13 mouse cellular contexts compared by ENCODE assay signal in the genomic region with DNA sequence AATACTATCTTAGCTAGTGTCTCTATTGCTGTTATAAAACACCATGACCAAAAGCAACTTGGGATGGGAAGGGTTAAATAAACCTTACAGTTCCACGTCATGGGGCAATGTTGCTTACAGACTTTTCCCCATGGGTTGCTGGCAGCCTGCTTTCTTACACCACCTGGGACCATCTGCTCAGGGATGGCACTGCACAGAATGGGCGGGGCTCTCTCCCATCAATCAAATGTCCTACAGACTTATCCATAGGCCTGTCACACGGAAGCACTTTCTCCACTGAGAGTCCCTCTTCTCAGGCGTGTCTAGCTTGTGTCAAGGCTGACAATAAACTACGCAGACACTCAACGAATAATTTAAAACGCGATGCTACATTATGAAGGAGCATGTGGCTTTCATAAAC. TPM values are rescaled to one million over a fixed set of nuclear protein-coding genes. Genes with fewer than 3 reads are reported as not detected.
DNase-seq lines count a peak whose midpoint lies in the region; ATAC-seq lines count a peak whose summit lies in the region.
"Had no signal": no experiment of that assay in that cellular context is flagged by ENCODE, and none has a peak within 500 bp of the region (broad histone marks: within the 10 kb centered on the region; RNA-seq: fewer than 3 reads in every experiment).

No protein-coding gene starts in this region.

- H3K4me3 ChIP-seq in hindbrain, embryonic 11.5 days (ENCODE audit: low read depth, low read length) = no peak overlapping the region
- no peak overlapping the region for H3K4me3 ChIP-seq in hindbrain, embryonic 10.5 days
- H3K4me3 ChIP-seq in embryonic facial prominence, embryonic 14.5 days (ENCODE audit: low read depth, low read length) = no peak overlapping the region
- H3K4me3 ChIP-seq in midbrain, embryonic 16.5 days (ENCODE audit: low read depth, low read length) = no peak overlapping the region
- no peak overlapping the region for H3K4me3 ChIP-seq in heart, embryonic 11.5 days (ENCODE audit: low read depth, low read length)
- H3K4me3 ChIP-seq: heart, embryonic 12.5 days; liver, embryonic 15.5 days had no signal

- no peaks in the 10 kb centered on the region for H3K9me3 ChIP-seq in hindbrain, embryonic 11.5 days (ENCODE audit: control insufficient read depth, low read length)
- H3K9me3 ChIP-seq in hindbrain, embryonic 10.5 days = no peaks in the 10 kb centered on the region
- H3K9me3 ChIP-seq in embryonic facial prominence, embryonic 14.5 days (ENCODE audit: control insufficient read depth, low read length) = no peaks in the 10 kb centered on the region
- H3K9me3 ChIP-seq in midbrain, embryonic 16.5 days (replicated peaks; ENCODE audit: control insufficient read depth, low read length, poor library complexity, severe bottlenecking) = no peaks in the 10 kb centered on the region
- H3K9me3 ChIP-seq in heart, embryonic 11.5 days (replicated peaks; ENCODE audit: control insufficient read depth, low read length) = no peaks in the 10 kb centered on the region
- H3K9me3 ChIP-seq: heart, embryonic 12.5 days; liver, embryonic 15.5 days had no signal

- peak; percentile 77 for ATAC-seq in hindbrain, embryonic 11.5 days (ENCODE audit: low FRiP score)
- peak; percentile 61; the same call in 1 of the 2 replicates for ATAC-seq in embryonic facial prominence, embryonic 14.5 days (ENCODE audit: low read depth)
- 0 out of 2 replicates have a peak, but pooled peaks have one; percentile 41 for ATAC-seq in midbrain, embryonic 16.5 days
- ATAC-seq in monocyte, adult 5-6 weeks (replicated peaks; ENCODE audit: insufficient number of reproducible peaks, low FRiP score, low TSS enrichment, poor library complexity, severe bottlenecking) = no peak
- no peak for ATAC-seq in heart, embryonic 11.5 days (replicated peaks; ENCODE audit: insufficient number of reproducible peaks, low FRiP score, low TSS enrichment)
- ATAC-seq: inflammation-experienced regulatory T-cells, adult 6 months had no signal

- peak; percentile 66 for DNase-seq in hindbrain, embryonic 11.5 days (ENCODE audit: low spot score)
- DNase-seq in hindbrain, embryonic 10.5 days (ENCODE audit: low spot score) = no peak
- DNase-seq in cerebellum, adult 18-20 months = peak; percentile 93 to 97
- DNase-seq in embryonic facial prominence, embryonic 14.5 days (ENCODE audit: low spot score) = peak; percentile 46
- DNase-seq in spleen, postnatal 36 days (ENCODE audit: low spot score in 2 of 2) = no peak
- DNase-seq: adrenal gland, postnatal 10 days; kidney, postnatal 36 days had no signal

- no peak overlapping the region for H3K9ac ChIP-seq in hindbrain, embryonic 11.5 days (ENCODE audit: low read depth, low read length)
- H3K9ac ChIP-seq in embryonic facial prominence, embryonic 14.5 days (ENCODE audit: low read depth, low read length) = no peak overlapping the region
- no peak overlapping the region for H3K9ac ChIP-seq in midbrain, embryonic 16.5 days (ENCODE audit: low read depth, low read length)
- no peak overlapping the region for H3K9ac ChIP-seq in heart, embryonic 11.5 days (ENCODE audit: low read depth, low read length)
- H3K9ac ChIP-seq: heart, embryonic 12.5 days; liver, embryonic 15.5 days had no signal

- 0 out of 2 replicates have a peak, but pooled peaks cover 4% of the 10 kb centered on the region for H3K36me3 ChIP-seq in hindbrain, embryonic 11.5 days (ENCODE audit: control insufficient read depth, insufficient read depth, low read length)
- H3K36me3 ChIP-seq in hindbrain, embryonic 10.5 days = peaks cover 63% of the 10 kb centered on the region
- H3K36me3 ChIP-seq in embryonic facial prominence, embryonic 14.5 days (ENCODE audit: control insufficient read depth, insufficient read depth, low read length) = peaks cover 3% of the 10 kb centered on the region; the same call in 1 of the 2 replicates
- H3K36me3 ChIP-seq in midbrain, embryonic 16.5 days (ENCODE audit: control insufficient read depth, insufficient read depth, low read length) = no peaks in the 10 kb centered on the region
- H3K36me3 ChIP-seq in heart, embryonic 11.5 days (ENCODE audit: control insufficient read depth, insufficient read depth, low read length) = no peaks in the 10 kb centered on the region
- H3K36me3 ChIP-seq: liver, embryonic 15.5 days had no signal

- 61% methylated on average over 8 of the region's 8 CpGs for WGBS in hindbrain, embryonic 11.5 days
- WGBS in hindbrain, embryonic 10.5 days = 70% methylated on average over 8 of the region's 8 CpGs
- 70% methylated on average over 8 of the region's 8 CpGs for WGBS in embryonic facial prominence, embryonic 14.5 days
- WGBS in midbrain, embryonic 16.5 days = 56% methylated on average over 8 of the region's 8 CpGs
- WGBS in heart, embryonic 11.5 days (ENCODE audit: insufficient replicate concordance) = 75% methylated on average over 8 of the region's 8 CpGs

- no peak overlapping the region for H3K4me2 ChIP-seq in hindbrain, embryonic 11.5 days (replicated peaks; ENCODE audit: low read depth, low read length)
- no peak overlapping the region for H3K4me2 ChIP-seq in embryonic facial prominence, embryonic 14.5 days (ENCODE audit: low read depth, low read length)
- H3K4me2 ChIP-seq in midbrain, embryonic 16.5 days (ENCODE audit: low read length) = no peak overlapping the region
- H3K4me2 ChIP-seq in heart, embryonic 11.5 days = no peak overlapping the region
- H3K4me2 ChIP-seq: heart, embryonic 12.5 days; liver, embryonic 15.5 days had no signal

- peak overlapping the region; percentile 30; the same call in 1 of the 2 replicates for H3K27ac ChIP-seq in hindbrain, embryonic 11.5 days (ENCODE audit: low read depth, low read length)
- H3K27ac ChIP-seq in hindbrain, embryonic 10.5 days = no peak overlapping the region
- no peak overlapping the region for H3K27ac ChIP-seq in embryonic facial prominence, embryonic 14.5 days (replicated peaks; ENCODE audit: low read depth, low read length)
- H3K27ac ChIP-seq in midbrain, embryonic 16.5 days (ENCODE audit: low read length) = no peak overlapping the region
- H3K27ac ChIP-seq in heart, embryonic 11.5 days (ENCODE audit: low read depth, low read length) = no peak overlapping the region
- H3K27ac ChIP-seq: liver, embryonic 15.5 days had no signal

- 0 out of 2 replicates have a peak, but pooled peaks cover 6% of the 10 kb centered on the region for H3K4me1 ChIP-seq in hindbrain, embryonic 11.5 days (replicated peaks; ENCODE audit: control insufficient read depth, insufficient read depth, low read length)
- H3K4me1 ChIP-seq in hindbrain, embryonic 10.5 days (replicated peaks) = peaks cover 68% of the 10 kb centered on the region
- peaks cover 10% of the 10 kb centered on the region for H3K4me1 ChIP-seq in embryonic facial prominence, embryonic 14.5 days (ENCODE audit: control insufficient read depth, insufficient read depth, low read length)
- peaks cover 27% of the 10 kb centered on the region for H3K4me1 ChIP-seq in midbrain, embryonic 16.5 days (ENCODE audit: control insufficient read depth, insufficient read depth, low read length)
- no peaks in the 10 kb centered on the region for H3K4me1 ChIP-seq in heart, embryonic 11.5 days (ENCODE audit: control insufficient read depth, insufficient read depth, low read length)
- H3K4me1 ChIP-seq: liver, embryonic 15.5 days had no signal

- no peaks in the 10 kb centered on the region for H3K27me3 ChIP-seq in hindbrain, embryonic 11.5 days (ENCODE audit: control insufficient read depth, insufficient read depth, low read length)
- H3K27me3 ChIP-seq in hindbrain, embryonic 10.5 days (ENCODE audit: insufficient read depth, poor library complexity, severe bottlenecking) = no peaks in the 10 kb centered on the region
- no peaks in the 10 kb centered on the region for H3K27me3 ChIP-seq in embryonic facial prominence, embryonic 14.5 days (replicated peaks; ENCODE audit: control insufficient read depth, insufficient read depth, low read length)
- no peaks in the 10 kb centered on the region for H3K27me3 ChIP-seq in midbrain, embryonic 16.5 days (ENCODE audit: control insufficient read depth, insufficient read depth, low read depth, low read length)
- no peaks in the 10 kb centered on the region for H3K27me3 ChIP-seq in heart, embryonic 11.5 days (ENCODE audit: control insufficient read depth, insufficient read depth, low read length)
- H3K27me3 ChIP-seq: heart, embryonic 12.5 days had no signal

RNA-seq across cellular contexts. Expression of a gene that starts 12.7 kb away (rescaled TPM):
- polyA plus RNA-seq in hindbrain, embryonic 11.5 days (2014; fragmentation: Nextera tagmentation; extraction: Ambion mirVana) = 47.9 and 59.8 TPM in 2 replicates
- polyA plus RNA-seq in hindbrain, embryonic 10.5 days (2016; fragmentation: Nextera tagmentation; extraction: Ambion mirVana) = 52.8 and 89.7 TPM in 2 replicates
- polyA plus RNA-seq in embryonic facial prominence, embryonic 14.5 days (2014; fragmentation: Nextera tagmentation; extraction: Ambion mirVana) = 8.2 and 8.8 TPM in 2 replicates
- polyA plus RNA-seq in midbrain, embryonic 16.5 days (2015; fragmentation: Nextera tagmentation; extraction: Ambion mirVana) = 29.4 and 34.7 TPM in 2 replicates
- 1.1 TPM in 1 of 3 replicates, not detected in the others for total RNA-seq in monocyte, adult 5-6 weeks (2017)
- 1.7 and 2.8 TPM in 2 replicates for polyA plus RNA-seq in heart, embryonic 11.5 days (2014; fragmentation: Nextera tagmentation; extraction: Ambion mirVana)

Comparison
In these comparisons a context has a peak if more than half of its experiments do, and no peak if none do; other contexts are left out.
1. DNase-seq: peak in hindbrain, embryonic 11.5 days (single experiment), cerebellum, adult 18-20 months (2 of 2) and embryonic facial prominence, embryonic 14.5 days (single experiment); none in hindbrain, embryonic 10.5 days (single experiment) and spleen, postnatal 36 days (0 of 2).
2. ATAC-seq: peak in hindbrain, embryonic 11.5 days (single experiment), embryonic facial prominence, embryonic 14.5 days (single experiment) and midbrain, embryonic 16.5 days (single experiment); none in monocyte, adult 5-6 weeks (single experiment) and heart, embryonic 11.5 days (single experiment).